Comparison of ENCODE assay signal across 9 mouse cellular contexts in the genomic region with DNA sequence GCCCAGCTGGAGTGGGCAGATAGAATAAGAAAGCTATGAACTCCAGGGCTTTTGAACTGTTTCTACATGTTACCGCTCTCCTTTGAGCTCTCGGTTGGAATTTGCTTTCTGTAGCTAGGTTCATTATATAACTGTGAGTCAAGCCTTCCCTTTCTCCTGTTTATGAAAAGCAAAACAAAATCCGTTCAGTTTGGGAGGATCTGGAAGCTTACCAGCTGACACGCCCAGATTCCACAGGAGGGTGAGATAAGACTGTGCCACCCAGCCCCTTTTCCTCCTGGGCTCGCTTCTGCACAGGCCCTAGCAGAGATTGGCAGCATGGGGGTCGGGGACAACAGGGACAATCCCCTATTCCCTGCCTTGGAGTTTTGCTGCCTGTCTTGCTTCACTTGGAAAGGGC. TPM values are rescaled to one million over a fixed set of nuclear protein-coding genes. Genes with fewer than 3 reads are reported as not detected.
DNase-seq lines count a peak whose midpoint lies in the region; ATAC-seq and TF ChIP-seq lines count a peak whose summit lies in the region.
"Had no signal": no experiment of that assay in that cellular context is flagged by ENCODE, and none has a peak within 500 bp of the region (broad histone marks: within the 10 kb centered on the region; RNA-seq: fewer than 3 reads in every experiment).

No protein-coding gene starts in this region.

- 31% methylated on average over 6 of the region's 6 CpGs for WGBS in midbrain, postnatal 0 days
- WGBS in midbrain, embryonic 10.5 days: 32% methylated on average over 6 of the region's 6 CpGs
- 25% methylated on average over 6 of the region's 6 CpGs for WGBS in heart, embryonic 15.5 days

- peak; percentile 6 to 12 for DNase-seq in frontal cortex, postnatal 36 days (ENCODE audit: low spot score in 2 of 2)
- no peak for DNase-seq in frontal cortex, postnatal 25 days (ENCODE audit: low spot score in 2 of 2)
- DNase-seq in midbrain, postnatal 0 days (ENCODE audit: low spot score): no peak
- DNase-seq in midbrain, embryonic 10.5 days (ENCODE audit: low spot score): no peak
- DNase-seq in ovary, postnatal 10 days (ENCODE audit: low spot score): peak; percentile 17
- DNase-seq in thymus, adult 18-20 months: no peak
- no peak for DNase-seq in spleen, adult 12 weeks (ENCODE audit: low spot score)

- 0 out of 2 replicates have a peak overlapping the region, but pooled peaks have one; percentile 19 for H3K27ac ChIP-seq in midbrain, postnatal 0 days (ENCODE audit: low read depth, low read length)
- no peak overlapping the region for H3K27ac ChIP-seq in midbrain, embryonic 10.5 days (replicated peaks)
- peak overlapping the region; percentile 50 for H3K27ac ChIP-seq in heart, embryonic 15.5 days

- 0 out of 2 replicates have a peak, but pooled peaks cover 5% of the 10 kb centered on the region for H3K4me1 ChIP-seq in midbrain, postnatal 0 days (ENCODE audit: insufficient read depth, low read length)
- H3K4me1 ChIP-seq in midbrain, embryonic 10.5 days: peaks cover 30% of the 10 kb centered on the region
- H3K4me1 ChIP-seq in heart, embryonic 15.5 days (replicated peaks): peaks cover 35% of the 10 kb centered on the region

- H3K36me3 ChIP-seq in midbrain, postnatal 0 days (ENCODE audit: insufficient read depth, low read length): no peaks in the 10 kb centered on the region
- H3K36me3 ChIP-seq in midbrain, embryonic 10.5 days: peaks cover 12% of the 10 kb centered on the region
- H3K36me3 ChIP-seq in heart, embryonic 15.5 days: no peaks in the 10 kb centered on the region

- TF ChIP-seq CTCF in midbrain, postnatal 0 days (IDR thresholded peaks at IDR 0.05): no peak

- no peaks in the 10 kb centered on the region for H3K27me3 ChIP-seq in midbrain, postnatal 0 days (ENCODE audit: insufficient read depth, low read length)
- peaks cover 5% of the 10 kb centered on the region; the same call in 1 of the 2 replicates for H3K27me3 ChIP-seq in midbrain, embryonic 10.5 days (ENCODE audit: low read depth, poor library complexity, severe bottlenecking)
- H3K27me3 ChIP-seq in heart, embryonic 15.5 days: no peaks in the 10 kb centered on the region
- H3K27me3 ChIP-seq: CH12.LX had no signal

- H3K9ac ChIP-seq in midbrain, postnatal 0 days (replicated peaks; ENCODE audit: low read length, poor library complexity, severe bottlenecking): no peak overlapping the region
- no peak overlapping the region for H3K9ac ChIP-seq in heart, embryonic 15.5 days

- H3K4me2 ChIP-seq in midbrain, postnatal 0 days (ENCODE audit: low read depth, low read length, poor library complexity, severe bottlenecking): no peak overlapping the region
- H3K4me2 ChIP-seq in heart, embryonic 15.5 days: peak overlapping the region; percentile 16; the same call in 1 of the 2 replicates

- H3K9me3 ChIP-seq in midbrain, postnatal 0 days (ENCODE audit: low read length): no peaks in the 10 kb centered on the region
- H3K9me3 ChIP-seq in midbrain, embryonic 10.5 days (replicated peaks): peaks cover 8% of the 10 kb centered on the region; the same call in 1 of the 2 replicates
- H3K9me3 ChIP-seq in heart, embryonic 15.5 days (replicated peaks): no peaks in the 10 kb centered on the region

- H3K4me3 ChIP-seq in midbrain, postnatal 0 days (ENCODE audit: low read depth, low read length): no peak overlapping the region
- no peak overlapping the region for H3K4me3 ChIP-seq in midbrain, embryonic 10.5 days
- H3K4me3 ChIP-seq in heart, embryonic 15.5 days: no peak overlapping the region

- no peak for ATAC-seq in midbrain, postnatal 0 days (ENCODE audit: low FRiP score)
- ATAC-seq in heart, embryonic 15.5 days (replicated peaks; ENCODE audit: insufficient number of reproducible peaks, insufficient read depth, low FRiP score, low read depth): no peak

RNA-seq across cellular contexts. Expression of a gene that starts 30.5 kb away (rescaled TPM):
- total RNA-seq in midbrain, postnatal 0 days (2014; rRNA removed): 9.1 and 16.6 TPM in 2 replicates
- 5.9 and 6.0 TPM in 2 replicates for polyA plus RNA-seq in midbrain, postnatal 0 days (2015; fragmentation: Nextera tagmentation; extraction: Ambion mirVana)
- polyA plus RNA-seq in midbrain, embryonic 10.5 days (2016; fragmentation: Nextera tagmentation; extraction: Ambion mirVana): 19.0 and 23.1 TPM in 2 replicates
- polyA plus RNA-seq in heart, embryonic 15.5 days (2015; fragmentation: Nextera tagmentation; extraction: Ambion mirVana): 48.3 and 53.2 TPM in 2 replicates

Comparison
In these comparisons a context has a peak if more than half of its experiments do, and no peak if none do; other contexts are left out.
1. DNase-seq: peak in frontal cortex, postnatal 36 days (2 of 2) and ovary, postnatal 10 days (single experiment); none in frontal cortex, postnatal 25 days (0 of 2), midbrain, postnatal 0 days (single experiment), midbrain, embryonic 10.5 days (single experiment), thymus, adult 18-20 months (0 of 2) and spleen, adult 12 weeks (single experiment).